Mouse (Mus musculus): ENCODE results near the gene Prl7a2. TPM values are rescaled to one million over a fixed set of nuclear protein-coding genes. Genes with fewer than 3 reads are reported as not detected.

Gene Prl7a2
- not detected for total RNA-seq (2022)

DNA sequence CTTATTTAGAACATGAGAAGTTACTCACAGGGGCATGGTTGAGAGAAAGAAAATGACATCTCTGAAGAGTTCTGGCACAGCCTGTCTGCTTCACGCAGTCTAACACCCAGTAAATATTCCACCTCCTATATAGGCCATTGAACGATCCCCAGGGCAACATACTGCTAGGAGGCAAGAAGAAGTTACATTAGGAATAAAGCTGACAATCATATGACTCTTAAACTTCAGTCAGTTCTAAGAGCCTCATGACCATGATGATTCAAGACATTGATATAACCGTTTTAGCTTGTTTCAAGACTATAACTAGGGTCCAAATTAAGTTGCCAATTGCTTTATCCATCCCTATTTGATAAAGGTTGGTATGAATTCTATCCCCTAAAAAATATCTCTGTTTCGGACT lies at the start of gene Prl7a2:
Prl7a2 (minus strand) TSS at position 101 of the 400 bp plus-strand sequence.
- no peak for DNase-seq (ENCODE audit: low spot score in 2 of 2)

DNA sequence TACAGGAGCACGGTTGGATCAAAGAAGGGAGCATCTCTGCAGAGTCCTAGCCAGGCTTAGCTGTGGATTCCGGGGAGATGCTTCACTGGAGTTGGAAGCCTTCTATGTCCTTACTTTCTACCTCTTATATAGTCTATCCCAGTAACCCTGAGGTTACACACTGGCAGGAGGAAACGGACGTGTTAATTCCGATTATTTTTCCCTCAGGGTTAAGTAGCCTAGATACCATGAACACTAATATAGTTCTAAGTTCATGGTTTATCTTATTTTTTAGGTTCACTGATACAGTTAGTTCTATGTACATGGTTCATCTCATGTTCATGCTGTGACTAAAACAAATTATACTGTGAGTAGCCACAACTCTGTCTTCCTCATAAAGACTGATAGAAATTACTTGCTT lies 48.8 kb upstream of the Prl7a2 start, which contains the start of gene Prl7d1:
Prl7d1 (minus strand) TSS at position 101 of the 400 bp plus-strand sequence.
- no peak for DNase-seq (ENCODE audit: low spot score in 2 of 2)

DNA sequence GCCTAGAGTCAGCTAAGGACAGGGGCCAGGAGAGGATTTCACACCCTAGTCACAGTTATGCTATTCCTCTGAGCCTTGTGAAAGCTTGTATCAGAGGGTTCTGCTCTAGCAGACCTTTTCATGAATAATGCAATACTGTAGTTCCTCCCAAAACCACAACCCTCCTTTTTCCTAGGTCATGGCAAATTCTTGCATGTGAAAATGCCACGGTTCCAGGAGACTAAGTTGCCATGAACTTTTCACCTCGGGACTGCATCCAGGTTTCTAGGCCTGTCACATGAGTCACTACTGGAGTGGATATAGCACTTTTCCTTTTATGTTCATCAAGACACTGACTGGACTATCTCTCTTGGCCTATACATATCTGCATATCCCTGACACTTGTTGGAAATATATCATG lies 38.7 kb upstream of the Prl7a2 start:
- DNase-seq (ENCODE audit: low spot score in 2 of 2), result no peak

DNA sequence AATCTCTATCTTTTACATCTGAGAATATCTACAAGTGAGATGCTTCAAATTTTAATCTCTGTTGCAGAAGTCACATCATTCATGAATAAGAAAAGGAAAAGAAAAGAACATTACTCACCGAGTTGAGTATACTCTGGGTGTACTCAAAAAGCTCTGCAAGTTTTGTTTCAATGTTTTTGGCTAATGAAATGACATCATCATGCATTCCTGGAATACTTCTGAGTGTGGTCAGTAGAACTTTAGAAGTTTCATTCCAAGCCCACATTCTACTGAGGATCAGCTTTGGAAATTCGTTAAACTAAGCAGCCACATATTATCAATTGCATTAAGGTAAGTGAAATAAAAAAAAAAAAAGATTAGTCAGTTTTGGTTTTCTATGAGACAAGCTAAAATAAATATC lies 7.1 kb downstream of the Prl7a2 start:
- DNase-seq (ENCODE audit: low spot score in 2 of 2), result no peak

DNA sequence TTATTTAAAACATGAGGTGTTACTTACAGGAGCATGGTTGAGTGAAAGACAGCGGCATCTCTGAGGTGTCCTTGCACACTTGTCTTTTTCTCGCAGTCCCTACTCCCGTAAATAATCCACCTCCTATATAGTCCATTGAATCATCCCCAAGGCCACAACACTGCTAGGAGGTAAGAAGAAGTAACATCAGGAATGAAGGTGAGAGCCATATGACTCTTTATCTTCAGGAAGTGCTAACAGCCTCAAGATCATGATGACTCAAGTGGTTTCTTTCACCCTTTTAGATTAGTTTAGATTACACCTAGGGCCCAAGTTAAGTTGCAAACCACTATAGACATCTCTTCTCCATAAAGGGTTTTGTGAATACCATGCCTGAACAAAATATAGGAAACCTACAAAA lies 25.4 kb downstream of the Prl7a2 start, which contains the start of gene Prl7a1:
Prl7a1 (minus strand) TSS at position 101 of the 400 bp plus-strand sequence.
- no peak for DNase-seq (ENCODE audit: low spot score in 2 of 2)

DNA sequence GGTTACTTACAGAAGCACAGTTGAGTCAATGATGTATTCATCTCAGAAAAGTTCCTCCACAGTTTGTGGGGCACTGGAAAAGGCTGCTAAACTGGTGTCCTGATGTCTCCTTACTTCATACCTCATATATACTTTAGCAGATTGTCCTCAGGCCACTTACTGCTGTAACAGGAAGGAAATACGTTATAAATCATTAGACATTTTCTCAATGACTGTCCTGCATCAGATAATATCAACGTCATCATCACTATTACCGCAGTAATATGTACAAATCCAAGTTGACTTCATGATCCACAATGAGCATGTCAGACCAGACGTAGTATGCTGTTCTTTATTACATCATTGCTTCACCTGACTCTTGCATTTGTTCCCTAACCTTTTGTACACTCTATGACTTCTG lies 57.4 kb downstream of the Prl7a2 start, which contains the start of gene Prl7b1:
Prl7b1 (minus strand) TSS at position 101 of the 400 bp plus-strand sequence.
- no peak for DNase-seq (ENCODE audit: low spot score in 2 of 2)

Other genes starting within 250 kb of the Prl7a2 start
- not detected for gene Prl8a6, start 229.3 kb downstream of the Prl7a2 start, total RNA-seq (2022)
- gene Prl8a8, start 154.8 kb downstream of the Prl7a2 start, total RNA-seq (2022), result not detected
- gene Prl8a9, start 103.4 kb downstream of the Prl7a2 start, total RNA-seq (2022), result not detected
- gene Prl8a1, start 85.9 kb downstream of the Prl7a2 start, total RNA-seq (2022), result not detected
- not detected for gene Prl7b1, start 57.5 kb downstream of the Prl7a2 start, total RNA-seq (2022)
- not detected for gene Prl7a1, start 25.5 kb downstream of the Prl7a2 start, total RNA-seq (2022)
- gene Prl7d1, start 48.7 kb upstream of the Prl7a2 start, total RNA-seq (2022), result not detected
- gene Prl7c1, start 112.8 kb upstream of the Prl7a2 start, total RNA-seq (2022), result not detected
- not detected for gene Prl2a1, start 133.6 kb upstream of the Prl7a2 start, total RNA-seq (2022)
- gene Prl2c1, start 181.3 kb upstream of the Prl7a2 start, total RNA-seq (2022), result not detected

Measured in left cerebral cortex, adult 8-10 months (tissue).